Mouse (Mus musculus) lung, postnatal 25 days (tissue): Measurements from ENCODE around the gene Aff3.

Experiments used
- DNase-seq: peaks from one replicate; pipeline ENCODE4 v3.0.0; 2022; ENCODE audit warnings: low spot score

Gene Aff3

GRCm38 (mm10) chr1:38664777-38665176 lies at the start of gene Aff3:
Aff3 (minus strand) TSS chr1:38664955.
- DNase-seq: peak; percentile 69

- DNase-seq: no peak
Observed at GRCm38 (mm10) chr1:38700646-38701045, 35.9 kb upstream of the Aff3 start.

GRCm38 (mm10) chr1:38699244-38699643 lies 34.5 kb upstream of the Aff3 start:
- no peak for DNase-seq

- no peak for DNase-seq
Observed at GRCm38 (mm10) chr1:38695812-38696681, 31.3 kb upstream of the Aff3 start.

GRCm38 (mm10) chr1:38695089-38695811 lies 30.5 kb upstream of the Aff3 start:
- DNase-seq: no peak

GRCm38 (mm10) chr1:38694142-38694541 lies 29.4 kb upstream of the Aff3 start:
- peak; percentile 20 for DNase-seq

- no peak for DNase-seq
Observed at GRCm38 (mm10) chr1:38690471-38690870, 25.7 kb upstream of the Aff3 start.

GRCm38 (mm10) chr1:38688216-38688615 lies 23.5 kb upstream of the Aff3 start:
- no peak for DNase-seq

GRCm38 (mm10) chr1:38685706-38686105 lies 21.0 kb upstream of the Aff3 start:
- DNase-seq: no peak

GRCm38 (mm10) chr1:38683158-38683721 lies 18.5 kb upstream of the Aff3 start:
- DNase-seq: no peak

GRCm38 (mm10) chr1:38679890-38680289 lies 15.1 kb upstream of the Aff3 start:
- no peak for DNase-seq

- DNase-seq: no peak
Observed at GRCm38 (mm10) chr1:38671756-38672155, 7.0 kb upstream of the Aff3 start.

- DNase-seq: no peak
Observed at GRCm38 (mm10) chr1:38671019-38671418, 6.3 kb upstream of the Aff3 start.

GRCm38 (mm10) chr1:38668327-38668726 lies 3.6 kb upstream of the Aff3 start:
- DNase-seq: no peak

GRCm38 (mm10) chr1:38667892-38668291 lies 3.1 kb upstream of the Aff3 start:
- DNase-seq: no peak

GRCm38 (mm10) chr1:38666766-38667118 lies 2.0 kb upstream of the Aff3 start:
- no peak for DNase-seq

GRCm38 (mm10) chr1:38666111-38666765 lies 1.5 kb upstream of the Aff3 start:
- peak; percentile 68 for DNase-seq

- no peak for DNase-seq
Observed at GRCm38 (mm10) chr1:38665611-38666010, 856 bp upstream of the Aff3 start.

GRCm38 (mm10) chr1:38664261-38664660 lies 494 bp downstream of the Aff3 start:
- no peak for DNase-seq

GRCm38 (mm10) chr1:38662616-38663193 lies 2.0 kb downstream of the Aff3 start:
- DNase-seq: no peak

GRCm38 (mm10) chr1:38658933-38659553 lies 5.7 kb downstream of the Aff3 start:
- DNase-seq: no peak

- no peak for DNase-seq
Observed at GRCm38 (mm10) chr1:38658376-38658775, 6.4 kb downstream of the Aff3 start.
